In the genomic region with DNA sequence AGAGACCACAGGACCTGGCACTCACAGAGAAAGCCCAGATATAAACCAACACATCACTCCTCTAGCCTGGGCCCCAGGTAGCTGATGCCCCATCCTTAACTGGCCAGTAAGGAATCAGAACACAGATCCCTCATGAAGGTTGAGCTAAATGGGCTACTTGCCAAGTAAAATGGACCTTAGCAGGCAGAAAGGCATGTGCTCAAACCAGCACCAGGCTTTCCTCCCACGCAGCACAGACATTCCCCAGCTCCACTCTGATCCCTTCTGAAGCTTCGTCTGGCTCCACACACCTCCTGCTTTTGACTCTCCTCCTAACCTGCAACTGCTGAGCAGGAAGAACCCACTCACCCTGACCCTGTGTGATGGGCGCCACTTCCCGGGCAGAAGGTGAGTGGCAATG, we compare ENCODE assay signal across 25 mouse cellular contexts. TPM values are rescaled to one million over a fixed set of nuclear protein-coding genes. Genes with fewer than 3 reads are reported as not detected.
A peak's percentile ranks its signal among the peaks of the same experiment; 100 is the strongest.
DNase-seq lines count a peak whose midpoint lies in the region; ATAC-seq and TF ChIP-seq lines count a peak whose summit lies in the region.
"Had no signal": no experiment of that assay in that cellular context is flagged by ENCODE, and none has a peak within 500 bp of the region (broad histone marks: within the 10 kb centered on the region; RNA-seq: fewer than 3 reads in every experiment).

No protein-coding gene starts in this region.

- no peaks in the 10 kb centered on the region for H3K27me3 ChIP-seq in kidney, adult 2 months (replicated peaks; ENCODE audit: control insufficient read depth, insufficient read depth, low read length)
- no peaks in the 10 kb centered on the region for H3K27me3 ChIP-seq in limb, embryonic 10.5 days (ENCODE audit: low read depth, poor library complexity, severe bottlenecking)
- H3K27me3 ChIP-seq: CH12.LX; embryonic facial prominence, embryonic 12.5 days; forebrain, embryonic 13.5 days; forebrain, embryonic 15.5 days; Patski had no signal

- no peaks in the 10 kb centered on the region for H3K9me3 ChIP-seq in limb, embryonic 10.5 days (replicated peaks)
- H3K9me3 ChIP-seq: embryonic facial prominence, embryonic 10.5 days; embryonic facial prominence, embryonic 12.5 days; forebrain, embryonic 13.5 days; forebrain, embryonic 15.5 days; G1E had no signal

- DNase-seq in kidney, adult 2 months, result peak; percentile 27
- DNase-seq in kidney, adult 18-20 months, result no peak
- DNase-seq in 3T3-L1 (ENCODE audit: low read depth, low spot score) (peak; percentile 40), MN1 (ENCODE audit: low spot score) (peak; percentile 26)
- DNase-seq in limb, embryonic 10.5 days (ENCODE audit: low spot score), result no peak
- DNase-seq in layer of hippocampus, adult 8-10 months (ENCODE audit: low spot score in 2 of 2), result no peak
- DNase-seq: adrenal gland, adult 8-10 months; adrenal gland, postnatal 14 days; adrenal gland, postnatal 36 days; B cell, adult 2 months; cerebellum, adult 18-20 months; cerebellum, adult 9-10 months; cerebellum, postnatal 10 days; cerebellum, postnatal 25 days; forebrain, postnatal 0 days had no signal

- WGBS in kidney, adult 2 months, result 67% methylated on average over 4 of the region's 4 CpGs
- WGBS in limb, embryonic 10.5 days, result 90% methylated on average over 4 of the region's 4 CpGs

- TF ChIP-seq POLR2A in kidney, adult 2 months (IDR thresholded peaks at IDR 0.05; ENCODE audit: low read depth, low read length), result no peak

- H3K4me1 ChIP-seq in kidney, adult 2 months (ENCODE audit: control insufficient read depth, insufficient read depth, low read length), result peaks cover 21% of the 10 kb centered on the region
- peaks cover 34% of the 10 kb centered on the region for H3K4me1 ChIP-seq in limb, embryonic 10.5 days

- no peak for TF ChIP-seq CTCF in kidney, adult 2 months (conservative IDR thresholded peaks at IDR 0.05; ENCODE audit: insufficient read depth, insufficient read length, low read depth, low read length)

- no peaks in the 10 kb centered on the region for H3K36me3 ChIP-seq in kidney, adult 2 months (ENCODE audit: control insufficient read depth, insufficient read depth, low read length)
- peaks cover 75% of the 10 kb centered on the region for H3K36me3 ChIP-seq in limb, embryonic 10.5 days

- no peak overlapping the region for H3K27ac ChIP-seq in kidney, adult 2 months (ENCODE audit: insufficient read depth, low read depth, low read length)
- H3K27ac ChIP-seq in limb, embryonic 10.5 days, result 0 out of 2 replicates have a peak overlapping the region, but pooled peaks have one; percentile 30
- H3K27ac ChIP-seq: embryonic facial prominence, embryonic 10.5 days; embryonic facial prominence, embryonic 12.5 days; forebrain, embryonic 13.5 days; forebrain, embryonic 15.5 days had no signal

- no peak for ATAC-seq in megakaryocyte-erythroid progenitor cell, adult 5-6 weeks (replicated peaks; ENCODE audit: low FRiP score, low TSS enrichment, poor library complexity, severe bottlenecking)
- ATAC-seq: activated CD4-positive, CD25-positive, alpha-beta regulatory T cell, adult 4 months; CD4-positive, CD25-positive, alpha-beta regulatory T cell, adult 4 months; forebrain, embryonic 13.5 days; forebrain, embryonic 15.5 days; forebrain, postnatal 0 days; Patski had no signal

- no peak overlapping the region for H3K4me3 ChIP-seq in kidney, adult 2 months (ENCODE audit: insufficient read depth, low read depth, low read length)
- no peak overlapping the region for H3K4me3 ChIP-seq in limb, embryonic 10.5 days
- H3K4me3 ChIP-seq: embryonic facial prominence, embryonic 10.5 days; embryonic facial prominence, embryonic 12.5 days; forebrain, embryonic 13.5 days; forebrain, embryonic 15.5 days had no signal

RNA-seq across cellular contexts. Expression of a gene that starts 20.4 kb away (rescaled TPM):
- polyA plus RNA-seq in kidney, adult 2 months (2012; rRNA removed), result 33.1 and 33.2 TPM in 2 replicates
- polyA plus RNA-seq in limb, embryonic 10.5 days (2016; fragmentation: Nextera tagmentation; extraction: Ambion mirVana), result 28.6 and 29.5 TPM in 2 replicates
- 6.2 and 9.0 TPM in 2 replicates for total RNA-seq in megakaryocyte-erythroid progenitor cell, adult 5-6 weeks (2014; fragmentation: Nextera tagmentation)
- 1.4 and 4.8 TPM in 2 replicates for total RNA-seq in megakaryocyte-erythroid progenitor cell, adult 5-6 weeks (2017)
- total RNA-seq in layer of hippocampus, adult 8-10 months (2022), result 100 to 1,000 TPM in 2 of 4 experiments, 10 to 100 TPM in 2; 88.9 to 130 (median 110) TPM

Comparison
In these comparisons a context has a peak if more than half of its experiments do, and no peak if none do; other contexts are left out.
1. DNase-seq: peak in kidney, adult 2 months (single experiment), 3T3-L1 (single experiment) and MN1 (single experiment); none in kidney, adult 18-20 months (single experiment), limb, embryonic 10.5 days (single experiment) and layer of hippocampus, adult 8-10 months (0 of 2).
2. RNA of a gene that starts 20.4 kb away (total RNA-seq): 88.9 to 130 TPM in layer of hippocampus, adult 8-10 months; 1.4 to 9.0 TPM in megakaryocyte-erythroid progenitor cell, adult 5-6 weeks; every median in the first group is over 4 times any median in the second.